Mouse (Mus musculus): ENCODE results near the gene Rfx5. TPM values are rescaled to one million over a fixed set of nuclear protein-coding genes. Genes with fewer than 3 reads are reported as not detected.
A peak's percentile ranks its signal among the peaks of the same experiment; 100 is the strongest.
"Not testable (repeated sequence)": the region's sequence is repeated elsewhere in the genome, so short reads cannot be mapped to it uniquely, and the experiment has no call there.

Gene Rfx5
- polyA plus RNA-seq, 1 experiment from 2014 or later = 9.8 TPM

- H3K4me1 ChIP-seq; H3K9ac ChIP-seq; H3K27ac ChIP-seq; H3K27me3 ChIP-seq; H3K4me3 ChIP-seq; H3K4me2 ChIP-seq; ATAC-seq (ENCODE audit: borderline replicate concordance, extremely low read depth, low FRiP score, low TSS enrichment); H3K9me3 ChIP-seq; H3K36me3 ChIP-seq: not testable (repeated sequence)
- 44% methylated on average over 9 of the region's 9 CpGs for WGBS
Measured at GRCm38 (mm10) chr3:94940033-94940432, 13.8 kb upstream of the Rfx5 start.

- 72% methylated on average over 9 of the region's 9 CpGs for WGBS
- H3K27me3 ChIP-seq; H3K9me3 ChIP-seq; H3K9ac ChIP-seq; H3K27ac ChIP-seq; H3K4me3 ChIP-seq; H3K4me1 ChIP-seq; H3K4me2 ChIP-seq; ATAC-seq (ENCODE audit: borderline replicate concordance, extremely low read depth, low FRiP score, low TSS enrichment); H3K36me3 ChIP-seq: not testable (repeated sequence)
Measured at GRCm38 (mm10) chr3:94942211-94942967, 11.5 kb upstream of the Rfx5 start.

- 0 out of 2 replicates have a peak, but pooled peaks have one; percentile 32 for ATAC-seq (ENCODE audit: borderline replicate concordance, extremely low read depth, low FRiP score, low TSS enrichment)
- H3K36me3 ChIP-seq = not testable (repeated sequence)
Measured at GRCm38 (mm10) chr3:94943706-94944105, 10.2 kb upstream of the Rfx5 start.

GRCm38 (mm10) chr3:94948066-94948614 is 5.7 kb upstream of the Rfx5 start:
- Histone ChIP-seq H3K27ac (no peak overlapping the region), H3K9ac (no peak overlapping the region), H3K4me2 (no peak overlapping the region), H3K36me3 (no peaks in the 10 kb centered on the region), H3K9me3 (no peaks in the 10 kb centered on the region), H3K4me1 (no peaks in the 10 kb centered on the region), H3K27me3 (no peaks in the 10 kb centered on the region), H3K4me3 (no peak overlapping the region)
- WGBS = 72% methylated on average over 3 of the region's 3 CpGs
- ATAC-seq (ENCODE audit: borderline replicate concordance, extremely low read depth, low FRiP score, low TSS enrichment) = no peak

More at GRCm38 (mm10) chr3:94943706-94944105, 10.2 kb upstream of the Rfx5 start:
- H3K27me3 ChIP-seq, H3K4me1 ChIP-seq, H3K27ac ChIP-seq, H3K4me2 ChIP-seq, H3K9ac ChIP-seq, H3K9me3 ChIP-seq, H3K4me3 ChIP-seq: not testable (repeated sequence)
- 18% methylated on average over 4 of the region's 4 CpGs for WGBS

GRCm38 (mm10) chr3:94949645-94950044 is 4.2 kb upstream of the Rfx5 start:
- no peak overlapping the region for H3K4me2 ChIP-seq
- 0 out of 2 replicates have a peak, but pooled peaks cover under 1% of the 10 kb centered on the region for H3K4me1 ChIP-seq
- H3K27ac ChIP-seq = no peak overlapping the region
- no peaks in the 10 kb centered on the region for H3K27me3 ChIP-seq
- ATAC-seq (ENCODE audit: borderline replicate concordance, extremely low read depth, low FRiP score, low TSS enrichment) = no peak
- no peaks in the 10 kb centered on the region for H3K36me3 ChIP-seq
- WGBS = 74% methylated on average over 3 of the region's 3 CpGs
- H3K4me3 ChIP-seq = no peak overlapping the region
- H3K9ac ChIP-seq = no peak overlapping the region
- H3K9me3 ChIP-seq = no peaks in the 10 kb centered on the region

GRCm38 (mm10) chr3:94952806-94953205 is 1.1 kb upstream of the Rfx5 start:
- peak overlapping the region; percentile 88 for H3K4me3 ChIP-seq
- 46% methylated on average over 5 of the region's 5 CpGs for WGBS
- peak overlapping the region; percentile 67 for H3K4me2 ChIP-seq
- peaks cover 7% of the 10 kb centered on the region for H3K4me1 ChIP-seq
- peak; percentile 34; the same call in 1 of the 2 replicates for ATAC-seq (ENCODE audit: borderline replicate concordance, extremely low read depth, low FRiP score, low TSS enrichment)
- H3K27ac ChIP-seq = peak overlapping the region; percentile 95
- H3K9ac ChIP-seq = peak overlapping the region; percentile 60; the same call in 1 of the 2 replicates
- peaks cover 24% of the 10 kb centered on the region for H3K36me3 ChIP-seq
- H3K9me3 ChIP-seq = no peaks in the 10 kb centered on the region
- H3K27me3 ChIP-seq = no peaks in the 10 kb centered on the region

- 6% methylated on average over 9 of the region's 9 CpGs for WGBS
- peak; percentile 28; the same call in 1 of the 2 replicates for ATAC-seq (ENCODE audit: borderline replicate concordance, extremely low read depth, low FRiP score, low TSS enrichment)
- Histone ChIP-seq H3K4me3 (peak overlapping the region; percentile 88), H3K27ac (peak overlapping the region; percentile 95), H3K36me3 (peaks cover 29% of the 10 kb centered on the region), H3K9me3 (no peaks in the 10 kb centered on the region), H3K4me1 (peaks cover 7% of the 10 kb centered on the region), H3K4me2 (peak overlapping the region; percentile 67), H3K27me3 (no peaks in the 10 kb centered on the region), H3K9ac (peak overlapping the region; percentile 60)
Measured at GRCm38 (mm10) chr3:94953384-94953763, 501 bp upstream of the Rfx5 start.

- Histone ChIP-seq H3K4me3 (no peak overlapping the region), H3K36me3 (peaks cover 35% of the 10 kb centered on the region), H3K9me3 (no peaks in the 10 kb centered on the region), H3K27me3 (no peaks in the 10 kb centered on the region), H3K9ac (no peak overlapping the region; the same call in 1 of the 2 replicates), H3K27ac (no peak overlapping the region), H3K4me2 (no peak overlapping the region), H3K4me1 (peaks cover 7% of the 10 kb centered on the region)
- 88% methylated on average over 8 of the region's 8 CpGs for WGBS
- no peak for ATAC-seq (ENCODE audit: borderline replicate concordance, extremely low read depth, low FRiP score, low TSS enrichment)
Measured at GRCm38 (mm10) chr3:94958295-94958694, 4.4 kb downstream of the Rfx5 start.

GRCm38 (mm10) chr3:94959871-94960270 is 6.0 kb downstream of the Rfx5 start:
- no peak overlapping the region for H3K9ac ChIP-seq
- H3K9me3 ChIP-seq = no peaks in the 10 kb centered on the region
- no peak overlapping the region for H3K4me3 ChIP-seq
- no peak overlapping the region for H3K27ac ChIP-seq
- H3K4me2 ChIP-seq = no peak overlapping the region
- 39% methylated on average over 8 of the region's 8 CpGs for WGBS
- H3K27me3 ChIP-seq = no peaks in the 10 kb centered on the region
- H3K4me1 ChIP-seq = peaks cover 4% of the 10 kb centered on the region
- H3K36me3 ChIP-seq = peaks cover 35% of the 10 kb centered on the region
- no peak for ATAC-seq (ENCODE audit: borderline replicate concordance, extremely low read depth, low FRiP score, low TSS enrichment)

- Histone ChIP-seq H3K9ac (no peak overlapping the region), H3K27ac (no peak overlapping the region), H3K36me3 (peaks cover 35% of the 10 kb centered on the region), H3K4me2 (no peak overlapping the region), H3K9me3 (no peaks in the 10 kb centered on the region), H3K4me3 (no peak overlapping the region), H3K4me1 (no peaks in the 10 kb centered on the region; the same call in 1 of the 2 replicates), H3K27me3 (no peaks in the 10 kb centered on the region)
- ATAC-seq (ENCODE audit: borderline replicate concordance, extremely low read depth, low FRiP score, low TSS enrichment) = no peak
- 41% methylated on average over 5 of the region's 5 CpGs for WGBS
Measured at GRCm38 (mm10) chr3:94960322-94960721, 6.4 kb downstream of the Rfx5 start.

GRCm38 (mm10) chr3:94964989-94965388 is 11.1 kb downstream of the Rfx5 start:
- ATAC-seq (ENCODE audit: borderline replicate concordance, extremely low read depth, low FRiP score, low TSS enrichment) = no peak
- Histone ChIP-seq H3K9ac (no peak overlapping the region), H3K9me3 (no peaks in the 10 kb centered on the region), H3K36me3 (no peaks in the 10 kb centered on the region), H3K4me1 (no peaks in the 10 kb centered on the region), H3K4me3 (no peak overlapping the region), H3K27me3 (no peaks in the 10 kb centered on the region), H3K4me2 (no peak overlapping the region), H3K27ac (no peak overlapping the region)
- 96% methylated on average over 1 of the region's 1 CpGs for WGBS

- H3K4me3 ChIP-seq = no peak overlapping the region
- no peaks in the 10 kb centered on the region for H3K36me3 ChIP-seq
- ATAC-seq (ENCODE audit: borderline replicate concordance, extremely low read depth, low FRiP score, low TSS enrichment) = no peak
- no peaks in the 10 kb centered on the region for H3K9me3 ChIP-seq
- no peak overlapping the region for H3K9ac ChIP-seq
- H3K4me1 ChIP-seq = no peaks in the 10 kb centered on the region
- H3K4me2 ChIP-seq = no peak overlapping the region
- WGBS = 66% methylated on average over 1 of the region's 1 CpGs
- H3K27ac ChIP-seq = no peak overlapping the region
- H3K27me3 ChIP-seq = no peaks in the 10 kb centered on the region
Measured at GRCm38 (mm10) chr3:94965878-94966277, 12.0 kb downstream of the Rfx5 start.
